Mouse (Mus musculus) heart, embryonic 15.5 days (tissue): Measurements from ENCODE around the gene Akap6. TPM values are rescaled to one million over a fixed set of nuclear protein-coding genes. Genes with fewer than 3 reads are reported as not detected.

ENCODE experiments used
- ATAC-seq: fragments of 200-750 bp; cut with Nextera tagmentation; replicated peaks from 2 replicates; pipeline ENCODE4 v1.8.0; 2017; ENCODE audit warnings: low read depth, moderate TSS enrichment; ENCODE audit not compliant: insufficient number of reproducible peaks, insufficient read depth, low FRiP score
- H3K27ac ChIP-seq: fragments of 300-500 bp; sonication (generic); 2 replicates; pipeline ENCODE4 v1.5.1; 2015; ENCODE audit warnings: mild to moderate bottlenecking, inconsistent platforms
- H3K27me3 ChIP-seq: fragments of 300-500 bp; sonication (generic); 2 replicates; pipeline ENCODE4 v1.6.1; 2015; ENCODE audit warnings: inconsistent platforms
- H3K36me3 ChIP-seq: fragments of 300-500 bp; sonication (generic); 2 replicates; pipeline ENCODE4 v1.6.1; 2015; ENCODE audit warnings: mild to moderate bottlenecking, inconsistent platforms
- H3K4me1 ChIP-seq: fragments of 300-500 bp; sonication (generic); replicated peaks from 2 replicates; pipeline ENCODE4 v1.6.1; 2015; ENCODE audit warnings: inconsistent platforms
- H3K4me2 ChIP-seq: fragments of 300-500 bp; sonication (generic); 2 replicates; pipeline ENCODE4 v1.6.1; 2015; ENCODE audit warnings: inconsistent platforms, mild to moderate bottlenecking, moderate library complexity
- H3K4me3 ChIP-seq: fragments of 300-500 bp; sonication (generic); 2 replicates; pipeline ENCODE4 v1.5.1; 2015; ENCODE audit warnings: mild to moderate bottlenecking, inconsistent platforms
- H3K9ac ChIP-seq: fragments of 300-500 bp; sonication (generic); 2 replicates; pipeline ENCODE4 v1.6.1; 2015; ENCODE audit warnings: mild to moderate bottlenecking, inconsistent platforms
- H3K9me3 ChIP-seq: fragments of 300-500 bp; sonication (generic); replicated peaks from 2 replicates; pipeline ENCODE4 v1.6.1; 2016; ENCODE audit warnings: inconsistent platforms
- WGBS: fragments of 180-500 bp; shearing (Covaris S2); methylation state at CpG from one replicate; pipeline ENCODE4 v1.1.7; 2015; ENCODE audit warnings: mixed read lengths; 5-methylcytosine and 5-hydroxymethylcytosine counted together
- polyA plus RNA-seq: library from polyadenylated mRNA; unstranded; fragments of >200 nt; fragmentation: Nextera tagmentation; extraction: Ambion mirVana; gene quantifications from 2 replicates; pipeline ENCODE4 v1.2.1, GENCODE M21; 2015

Akap6 gene
- polyA plus RNA-seq, 1 experiment from 2014 or later, result 10.4 TPM

DNA sequence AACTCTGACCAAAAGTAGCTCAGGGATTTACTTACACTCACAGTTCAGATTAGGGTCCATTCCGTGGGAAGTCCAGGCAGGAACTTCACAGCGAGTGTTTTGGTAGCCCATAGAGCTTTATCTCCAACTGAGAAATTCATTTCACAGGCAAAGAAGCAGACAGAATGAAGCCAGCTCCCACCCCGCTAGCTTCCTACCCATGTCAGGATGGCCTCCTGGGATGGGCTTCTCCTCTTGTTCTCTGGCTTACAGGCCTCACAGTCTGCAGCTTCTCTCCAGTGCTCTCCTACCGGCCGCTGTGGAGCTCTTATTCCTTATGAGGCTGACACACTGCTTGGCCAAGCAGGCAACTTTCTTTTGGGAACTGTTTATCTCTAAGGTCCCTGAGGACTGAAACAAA, 152.0 kb downstream of the Akap6 start:
- no peak overlapping the region for H3K4me2 ChIP-seq
- H3K9me3 ChIP-seq, result no peaks in the 10 kb centered on the region
- no peak for ATAC-seq
- peaks cover 52% of the 10 kb centered on the region for H3K4me1 ChIP-seq
- H3K4me3 ChIP-seq, result no peak overlapping the region
- H3K36me3 ChIP-seq, result no peaks in the 10 kb centered on the region
- H3K9ac ChIP-seq, result no peak overlapping the region
- no peaks in the 10 kb centered on the region for H3K27me3 ChIP-seq
- peak overlapping the region; percentile 77 for H3K27ac ChIP-seq
- 43% methylated on average over 5 of the region's 5 CpGs for WGBS

DNA sequence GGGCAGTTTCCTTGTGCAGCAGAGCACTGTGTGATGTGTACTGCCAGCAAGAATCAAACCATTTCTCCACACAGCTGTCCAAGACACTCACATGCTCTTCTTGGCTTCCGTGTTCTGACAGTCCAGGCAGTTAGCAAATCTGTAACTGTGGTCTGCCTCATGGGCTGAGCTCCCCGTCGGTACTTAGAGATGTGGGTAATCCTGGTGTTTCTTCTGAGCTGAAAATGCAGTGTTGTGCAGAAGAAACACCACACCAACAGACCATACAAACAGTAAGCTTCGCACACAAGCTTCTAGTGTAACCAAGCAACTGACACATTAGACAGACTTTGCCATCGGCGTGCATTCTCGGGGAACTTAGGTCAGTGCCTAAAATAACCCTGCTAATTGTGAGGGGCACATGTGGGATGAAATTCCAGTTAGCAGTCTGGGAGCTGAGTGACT, 155.1 kb downstream of the Akap6 start:
- no peaks in the 10 kb centered on the region for H3K36me3 ChIP-seq
- no peaks in the 10 kb centered on the region for H3K27me3 ChIP-seq
- peaks cover 37% of the 10 kb centered on the region for H3K4me1 ChIP-seq
- H3K9me3 ChIP-seq, result no peaks in the 10 kb centered on the region
- H3K4me3 ChIP-seq, result peak overlapping the region; percentile 52
- H3K4me2 ChIP-seq, result peak overlapping the region; percentile 55
- WGBS, result 27% methylated on average over 7 of the region's 7 CpGs
- H3K27ac ChIP-seq, result peak overlapping the region; percentile 93
- ATAC-seq, result peak; percentile 84
- H3K9ac ChIP-seq, result peak overlapping the region; percentile 57

DNA sequence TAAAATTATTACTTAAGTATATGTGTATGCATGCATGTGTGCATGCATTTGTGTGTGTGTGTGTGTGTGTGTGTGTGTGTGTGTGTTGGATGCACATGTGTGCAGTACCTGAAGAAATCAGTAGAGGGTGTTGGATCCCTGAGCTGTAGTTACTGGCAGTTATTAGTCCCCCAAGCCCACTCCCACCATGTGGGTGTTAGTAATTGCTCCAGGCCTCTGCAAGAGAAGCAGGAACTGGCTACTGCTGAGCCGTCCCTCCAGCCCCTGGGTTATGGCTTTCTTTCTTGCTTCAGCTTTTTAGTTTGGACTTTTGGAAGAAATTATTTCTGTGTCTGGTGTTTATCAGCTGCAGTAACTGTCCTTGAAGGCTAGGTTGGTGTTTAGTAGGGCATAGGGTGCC, 156.9 kb downstream of the Akap6 start:
- ATAC-seq, result no peak
- Histone ChIP-seq H3K4me3 (peak overlapping the region; percentile 42), H3K27ac (peak overlapping the region; percentile 32; the same call in 1 of the 2 replicates), H3K4me1 (peaks cover 23% of the 10 kb centered on the region), H3K36me3 (no peaks in the 10 kb centered on the region), H3K4me2 (peak overlapping the region; percentile 55), H3K27me3 (no peaks in the 10 kb centered on the region), H3K9ac (no peak overlapping the region), H3K9me3 (no peaks in the 10 kb centered on the region)
- 59% methylated on average over 1 of the region's 1 CpGs for WGBS

DNA sequence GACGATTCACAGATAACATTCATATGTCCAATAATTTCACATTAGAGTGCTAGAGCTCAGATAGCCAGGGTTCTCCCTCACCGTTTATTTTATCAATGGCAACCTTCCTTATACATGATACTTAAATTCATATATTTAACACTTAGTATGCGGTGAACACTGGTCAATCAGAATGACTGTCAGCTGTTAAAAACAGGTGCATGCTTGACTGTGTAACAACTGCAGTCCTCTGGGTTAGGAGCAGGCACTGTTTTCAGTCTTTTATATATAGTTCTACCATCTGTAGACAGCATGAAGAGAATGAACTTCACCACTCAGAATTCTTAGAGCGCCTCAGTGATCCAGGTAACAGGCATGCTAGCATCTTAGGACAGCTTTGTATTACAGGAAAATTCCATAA, 158.1 kb downstream of the Akap6 start:
- H3K27me3 ChIP-seq, result no peaks in the 10 kb centered on the region
- H3K4me1 ChIP-seq, result peaks cover 18% of the 10 kb centered on the region
- WGBS, result 74% methylated on average over 4 of the region's 4 CpGs
- H3K4me3 ChIP-seq, result no peak overlapping the region
- no peak for ATAC-seq
- H3K27ac ChIP-seq, result no peak overlapping the region
- no peaks in the 10 kb centered on the region for H3K9me3 ChIP-seq
- peak overlapping the region; percentile 5; the same call in 1 of the 2 replicates for H3K4me2 ChIP-seq
- no peak overlapping the region for H3K9ac ChIP-seq
- H3K36me3 ChIP-seq, result no peaks in the 10 kb centered on the region

DNA sequence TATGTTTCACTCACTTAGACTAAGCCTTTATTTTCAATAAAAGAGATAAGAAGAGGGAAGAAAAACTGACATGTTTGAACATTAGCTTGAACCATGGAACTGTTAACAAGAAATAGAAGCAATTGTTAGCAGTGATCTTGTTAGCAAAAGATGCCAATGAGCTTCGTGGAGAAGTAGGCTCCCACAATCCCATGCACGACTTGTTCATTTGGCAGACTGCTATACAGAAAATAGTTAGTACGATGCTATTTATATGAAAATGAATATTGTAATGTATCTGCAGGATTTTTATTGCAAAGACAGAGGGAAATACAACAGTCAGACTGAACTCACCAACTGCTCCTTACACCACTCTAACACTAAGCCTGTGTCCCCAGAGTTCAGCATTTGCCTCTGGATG, 162.7 kb downstream of the Akap6 start:
- H3K27me3 ChIP-seq, result no peaks in the 10 kb centered on the region

DNA sequence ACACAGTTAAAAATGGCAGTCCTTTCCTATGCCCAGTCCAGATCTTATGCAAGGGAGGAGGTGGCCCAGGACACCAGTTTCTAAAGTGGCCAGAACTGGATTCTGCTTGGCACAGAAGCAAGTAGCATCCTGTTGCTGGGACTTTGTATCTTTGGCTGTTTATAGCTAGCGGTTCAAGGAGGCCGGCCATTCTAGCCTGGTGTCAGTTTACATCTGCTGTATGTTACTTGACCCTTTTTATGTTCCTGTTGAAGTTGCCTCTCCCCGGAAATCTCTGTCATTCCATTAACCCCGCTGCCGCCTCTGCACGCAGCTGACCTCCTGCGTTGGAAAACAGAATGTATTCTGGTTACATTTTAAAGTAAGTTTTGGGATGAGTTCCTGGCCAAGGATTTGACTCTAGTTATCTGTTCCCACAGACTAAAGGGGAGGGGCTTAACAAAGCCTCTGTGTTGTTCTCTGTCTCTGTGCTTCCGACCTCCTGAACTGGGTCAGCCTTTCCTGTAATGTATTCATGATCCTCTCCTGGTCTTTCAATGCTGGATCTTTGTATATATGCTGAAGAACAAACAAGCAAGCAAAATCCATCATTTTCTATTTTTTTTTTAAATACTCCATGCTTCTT, 168.9 kb downstream of the Akap6 start:
- no peaks in the 10 kb centered on the region for H3K9me3 ChIP-seq
- H3K4me2 ChIP-seq, result peak overlapping the region; percentile 53
- peak overlapping the region; percentile 80 for H3K27ac ChIP-seq
- 0 out of 2 replicates have a peak overlapping the region, but pooled peaks have one; percentile 1 for H3K9ac ChIP-seq
- peak overlapping the region; percentile 14; the same call in 1 of the 2 replicates for H3K4me3 ChIP-seq
- WGBS, result 7% methylated on average over 8 of the region's 8 CpGs
- no peaks in the 10 kb centered on the region for H3K27me3 ChIP-seq
- peak; percentile 76; the same call in 1 of the 2 replicates for ATAC-seq
- 0 out of 2 replicates have a peak, but pooled peaks cover 5% of the 10 kb centered on the region for H3K36me3 ChIP-seq
- H3K4me1 ChIP-seq, result peaks cover 22% of the 10 kb centered on the region

More for the DNA sequence above, 162.7 kb downstream of the Akap6 start:
- 83% methylated on average over 3 of the region's 3 CpGs for WGBS
- Histone ChIP-seq H3K27ac (no peak overlapping the region), H3K4me3 (no peak overlapping the region), H3K9me3 (no peaks in the 10 kb centered on the region), H3K9ac (no peak overlapping the region), H3K4me2 (no peak overlapping the region), H3K4me1 (no peaks in the 10 kb centered on the region), H3K36me3 (0 out of 2 replicates have a peak, but pooled peaks cover 5% of the 10 kb centered on the region)
- ATAC-seq, result no peak

DNA sequence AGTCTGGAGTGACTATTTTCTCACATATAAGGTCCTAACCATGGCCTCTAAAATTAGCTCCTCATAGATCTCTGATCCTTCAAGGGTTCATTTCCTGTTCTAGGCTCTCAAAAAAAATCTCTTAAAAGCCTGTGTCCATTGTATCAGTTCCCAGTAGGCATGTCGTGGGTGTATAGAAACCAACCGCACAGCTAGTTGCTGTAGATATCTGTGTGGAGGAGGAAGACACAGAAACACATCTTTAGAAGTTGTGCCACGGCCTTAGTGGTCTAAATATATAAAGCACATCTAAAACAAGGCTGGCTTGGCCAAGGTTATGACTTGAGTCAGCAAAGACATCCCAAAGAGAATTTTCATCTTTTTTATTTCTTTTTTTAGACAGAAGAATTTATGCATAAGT, 172.4 kb downstream of the Akap6 start:
- WGBS, result 39% methylated on average over 3 of the region's 3 CpGs
- Histone ChIP-seq H3K9ac (no peak overlapping the region), H3K36me3 (no peaks in the 10 kb centered on the region), H3K27ac (peak overlapping the region; percentile 40; the same call in 1 of the 2 replicates), H3K4me3 (no peak overlapping the region), H3K4me2 (no peak overlapping the region), H3K27me3 (no peaks in the 10 kb centered on the region), H3K9me3 (no peaks in the 10 kb centered on the region), H3K4me1 (peaks cover 42% of the 10 kb centered on the region)
- ATAC-seq, result no peak

DNA sequence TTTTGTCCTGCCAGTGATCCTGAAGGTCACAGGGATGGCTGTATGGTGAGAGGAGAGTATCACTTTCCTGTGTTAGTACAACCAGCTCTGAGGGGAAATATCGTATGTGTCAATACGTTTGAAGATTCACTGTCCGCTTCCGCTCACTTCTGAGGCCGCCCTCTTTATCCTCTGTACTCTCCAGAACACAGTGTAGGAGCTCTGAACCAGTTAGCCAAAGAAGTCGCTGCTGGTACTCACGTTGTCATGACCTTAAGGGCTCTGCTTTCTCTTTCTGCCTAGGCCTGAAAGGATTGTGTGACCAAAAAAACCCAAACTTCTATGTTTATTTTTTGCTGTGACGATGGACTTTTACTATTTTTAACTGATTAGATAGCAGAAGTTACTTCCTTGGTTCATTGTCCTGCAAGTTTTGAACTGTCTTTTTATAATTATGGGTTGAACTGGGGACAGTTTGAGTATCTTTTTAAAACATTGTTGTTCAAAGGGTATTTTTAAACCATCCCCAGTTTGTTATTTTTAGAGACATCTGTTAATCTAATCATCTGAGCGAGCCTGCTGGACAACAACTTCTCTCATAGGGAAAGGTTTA, 175.2 kb downstream of the Akap6 start:
- 45% methylated on average over 9 of the region's 9 CpGs for WGBS
- no peaks in the 10 kb centered on the region for H3K9me3 ChIP-seq
- H3K4me3 ChIP-seq, result no peak overlapping the region
- H3K27ac ChIP-seq, result peak overlapping the region; percentile 88
- no peak for ATAC-seq
- H3K36me3 ChIP-seq, result no peaks in the 10 kb centered on the region
- no peaks in the 10 kb centered on the region for H3K27me3 ChIP-seq
- H3K4me2 ChIP-seq, result no peak overlapping the region; the same call in 1 of the 2 replicates
- peaks cover 46% of the 10 kb centered on the region for H3K4me1 ChIP-seq
- H3K9ac ChIP-seq, result no peak overlapping the region

DNA sequence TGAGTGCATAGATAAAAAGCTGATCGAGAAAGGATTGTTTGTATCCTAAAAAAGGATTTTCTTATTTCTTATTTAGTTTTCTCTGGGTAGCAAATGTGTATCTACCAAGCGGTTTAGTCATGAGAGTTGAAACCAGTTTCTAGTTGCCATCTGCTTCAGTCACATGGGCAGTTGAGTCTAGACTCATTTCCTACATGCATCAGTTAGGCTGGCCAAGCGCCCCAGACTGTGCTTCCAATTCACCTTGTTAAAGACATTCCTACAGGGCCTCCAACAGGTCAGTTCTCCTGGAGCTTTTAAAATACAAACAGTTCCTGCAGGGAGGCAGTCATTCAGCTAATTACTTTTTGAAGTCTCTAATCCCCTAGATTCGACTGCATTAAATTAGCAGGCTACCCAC, 176.9 kb downstream of the Akap6 start:
- ATAC-seq, result no peak
- Histone ChIP-seq H3K36me3 (0 out of 2 replicates have a peak, but pooled peaks cover 3% of the 10 kb centered on the region), H3K27ac (peak overlapping the region; percentile 88), H3K4me1 (peaks cover 55% of the 10 kb centered on the region), H3K4me2 (no peak overlapping the region), H3K9ac (no peak overlapping the region), H3K27me3 (no peaks in the 10 kb centered on the region), H3K9me3 (no peaks in the 10 kb centered on the region), H3K4me3 (no peak overlapping the region)
- WGBS, result 64% methylated on average over 4 of the region's 4 CpGs

DNA sequence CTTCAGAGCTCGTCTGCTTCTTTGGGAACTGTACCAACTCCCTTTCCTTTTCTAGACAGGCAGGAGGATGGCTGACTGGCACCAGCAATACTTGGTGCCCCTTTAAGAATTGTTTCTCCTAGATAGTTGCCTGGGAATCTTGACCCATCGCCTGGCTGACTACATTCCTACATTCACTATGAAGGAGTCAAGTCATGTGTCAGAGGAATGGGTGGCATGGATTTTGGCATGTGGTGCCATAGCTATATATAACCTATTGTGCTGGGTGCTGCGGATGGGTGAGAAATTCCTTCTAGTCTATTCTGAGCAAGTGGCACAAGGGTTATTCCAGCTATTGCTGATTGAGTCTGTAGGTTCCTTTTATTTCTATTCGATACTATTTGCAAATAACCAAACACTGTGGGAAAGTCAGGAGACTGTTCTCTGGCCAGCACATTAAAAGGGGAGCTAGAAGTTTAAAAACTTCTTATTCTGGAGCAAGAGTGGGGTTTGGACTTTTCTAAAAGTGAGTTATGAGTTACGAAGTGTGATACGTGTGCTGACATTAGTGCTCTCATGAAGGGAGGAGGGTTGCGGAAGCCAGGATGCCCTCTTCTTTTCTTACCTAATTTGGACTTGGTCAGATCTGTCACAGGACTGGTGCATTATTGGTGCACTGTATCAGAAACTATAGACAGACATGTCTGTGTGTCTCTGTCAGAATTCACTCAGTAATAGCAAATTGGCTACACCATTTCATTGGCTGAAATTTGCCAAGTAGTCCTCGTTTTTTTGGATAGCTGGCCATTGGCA, 178.0 kb downstream of the Akap6 start:
- ATAC-seq, result peak; percentile 81
- no peaks in the 10 kb centered on the region for H3K9me3 ChIP-seq
- peaks cover 51% of the 10 kb centered on the region for H3K4me1 ChIP-seq
- H3K4me2 ChIP-seq, result peak overlapping the region; percentile 35
- H3K27me3 ChIP-seq, result no peaks in the 10 kb centered on the region
- 0 out of 2 replicates have a peak, but pooled peaks cover 4% of the 10 kb centered on the region for H3K36me3 ChIP-seq
- no peak overlapping the region for H3K9ac ChIP-seq
- 54% methylated on average over 8 of the region's 8 CpGs for WGBS
- H3K4me3 ChIP-seq, result no peak overlapping the region; the same call in 1 of the 2 replicates
- H3K27ac ChIP-seq, result peak overlapping the region; percentile 88

DNA sequence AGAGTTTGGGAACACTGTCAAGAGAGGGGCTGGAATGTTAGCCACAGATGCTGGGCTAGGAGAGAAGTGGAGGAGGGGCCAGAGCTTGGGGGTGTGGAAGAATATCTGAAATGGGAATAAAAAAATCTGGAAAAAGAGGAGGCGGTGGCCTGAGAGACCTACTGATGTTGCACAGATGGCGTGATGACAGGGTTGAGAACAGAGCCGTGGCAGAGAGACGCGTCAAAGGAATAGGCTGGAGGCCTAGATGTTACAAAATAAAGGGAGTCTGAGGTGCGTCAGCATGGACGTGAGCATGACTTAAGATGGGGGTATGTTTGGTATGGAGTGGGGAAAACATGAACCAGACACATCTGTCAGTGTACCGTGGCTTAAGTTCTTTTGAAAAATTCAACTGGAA, 180.1 kb downstream of the Akap6 start:
- Histone ChIP-seq H3K4me2 (peak overlapping the region; percentile 3; the same call in 1 of the 2 replicates), H3K27me3 (no peaks in the 10 kb centered on the region), H3K27ac (peak overlapping the region; percentile 88), H3K36me3 (peaks cover 9% of the 10 kb centered on the region; the same call in 1 of the 2 replicates), H3K9ac (no peak overlapping the region), H3K4me1 (peaks cover 44% of the 10 kb centered on the region), H3K9me3 (no peaks in the 10 kb centered on the region), H3K4me3 (no peak overlapping the region)
- ATAC-seq, result peak; percentile 61
- WGBS, result 19% methylated on average over 8 of the region's 8 CpGs
